Mouse (Mus musculus): ENCODE results near the gene Aldh1l1. TPM values are rescaled to one million over a fixed set of nuclear protein-coding genes. Genes with fewer than 3 reads are reported as not detected.

Aldh1l1 gene
- total RNA-seq, 1 experiment from 2014 or later, result not detected

DNA sequence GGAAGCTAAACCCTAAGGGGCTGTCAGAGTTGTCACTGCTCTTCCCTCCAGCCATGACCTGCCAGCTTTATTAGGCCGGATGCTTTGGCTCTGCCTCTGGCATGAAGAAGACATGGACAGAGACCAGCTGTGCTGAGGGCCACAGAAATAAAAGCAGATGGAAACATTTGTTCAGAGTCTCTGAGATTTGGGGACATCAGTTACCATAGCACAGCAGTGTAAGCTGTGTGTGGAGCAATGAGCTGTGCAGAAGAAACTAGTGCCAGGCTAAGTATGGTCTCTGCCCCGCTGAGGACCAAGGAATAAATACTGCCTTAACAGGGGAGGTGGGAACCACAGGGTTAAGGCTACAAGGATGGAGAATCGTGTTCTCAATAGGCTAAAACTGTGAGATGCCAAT, 50.6 kb downstream of the Aldh1l1 start:
- no peak for ATAC-seq (ENCODE audit: extremely low read depth, insufficient number of reproducible peaks, low FRiP score, poor library complexity, severe bottlenecking)

DNA sequence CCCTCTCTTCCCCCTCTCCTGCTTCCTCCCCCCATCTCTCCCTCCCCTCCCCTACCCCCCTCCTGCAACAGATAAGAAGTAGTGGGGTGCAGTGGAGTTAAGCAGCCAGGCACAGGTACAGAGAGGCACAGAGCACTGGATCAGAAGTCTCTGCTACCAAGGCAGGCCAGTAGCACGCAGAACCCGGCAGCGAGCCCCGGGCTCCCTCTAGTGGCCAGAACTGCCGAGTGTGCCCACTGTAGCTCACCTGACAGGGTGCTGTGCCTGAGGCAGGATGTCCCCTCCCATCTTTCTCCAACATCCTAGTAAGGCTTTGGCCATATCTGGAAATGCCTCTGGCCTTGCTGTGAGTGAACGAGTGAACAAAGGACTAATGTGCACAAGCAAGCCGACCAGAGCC, 51.7 kb downstream of the Aldh1l1 start:
- ATAC-seq (ENCODE audit: extremely low read depth, insufficient number of reproducible peaks, low FRiP score, poor library complexity, severe bottlenecking), result peak; percentile 23; the same call in 1 of the 2 replicates

DNA sequence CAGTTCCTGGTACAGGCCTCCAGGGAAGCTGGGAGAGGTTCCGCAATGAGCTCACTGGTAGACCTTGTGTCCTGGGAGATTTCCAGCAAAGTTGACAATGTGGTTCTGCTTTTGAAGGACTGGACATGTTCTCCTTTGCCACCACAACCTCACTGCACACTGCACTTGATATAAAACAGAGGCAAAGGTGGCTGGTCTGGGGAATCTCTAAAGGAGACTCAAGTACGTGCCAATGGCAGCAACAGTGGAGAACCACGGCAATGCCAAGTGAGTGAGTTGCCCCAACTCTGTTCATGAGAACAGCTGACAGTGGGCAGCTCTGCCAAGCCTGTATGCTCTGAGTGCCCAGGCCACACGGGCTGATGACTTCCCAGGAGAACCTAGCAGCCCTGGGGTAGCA, 53.0 kb downstream of the Aldh1l1 start:
- ATAC-seq (ENCODE audit: extremely low read depth, insufficient number of reproducible peaks, low FRiP score, poor library complexity, severe bottlenecking), result no peak

DNA sequence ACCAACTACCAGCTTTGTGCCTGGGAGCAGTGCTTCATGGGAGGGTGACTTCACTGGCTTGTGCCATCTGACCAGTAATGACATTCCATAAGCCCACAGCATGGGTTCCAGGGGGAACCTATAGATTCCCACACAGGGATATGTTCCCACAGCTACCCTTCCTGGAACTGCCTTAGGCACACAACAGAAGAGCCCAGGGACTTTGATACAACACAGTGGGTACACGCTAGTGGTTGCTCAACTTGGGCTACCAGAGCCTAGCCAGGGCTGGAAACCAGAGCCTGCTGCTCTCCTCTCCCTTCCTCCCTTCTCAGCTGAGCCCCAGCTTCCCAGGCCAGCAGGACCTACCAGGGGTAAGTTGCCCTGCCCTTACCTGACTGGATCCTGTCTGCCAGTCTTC, 54.3 kb downstream of the Aldh1l1 start:
- no peak for ATAC-seq (ENCODE audit: extremely low read depth, insufficient number of reproducible peaks, low FRiP score, poor library complexity, severe bottlenecking)

DNA sequence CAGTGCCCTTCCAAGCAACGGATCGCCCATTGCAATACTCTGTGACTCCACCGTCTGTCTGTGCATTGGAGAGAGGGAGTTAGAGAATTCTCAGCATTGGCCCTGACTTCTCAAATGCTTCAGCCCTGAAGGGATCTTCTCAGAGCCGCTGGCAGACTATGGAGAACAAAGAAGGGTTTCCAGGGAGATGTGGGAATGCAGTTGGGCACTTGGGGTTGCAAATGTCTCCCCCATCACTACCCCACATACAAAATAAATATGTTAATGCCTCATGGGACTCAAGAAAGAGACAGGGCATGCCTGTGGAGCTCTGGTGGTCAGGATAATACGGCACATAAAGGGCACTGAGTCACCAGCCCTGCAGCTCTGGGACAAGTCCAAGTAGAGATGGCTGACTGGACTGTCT, 55.1 kb downstream of the Aldh1l1 start:
- ATAC-seq (ENCODE audit: extremely low read depth, insufficient number of reproducible peaks, low FRiP score, poor library complexity, severe bottlenecking), result no peak

DNA sequence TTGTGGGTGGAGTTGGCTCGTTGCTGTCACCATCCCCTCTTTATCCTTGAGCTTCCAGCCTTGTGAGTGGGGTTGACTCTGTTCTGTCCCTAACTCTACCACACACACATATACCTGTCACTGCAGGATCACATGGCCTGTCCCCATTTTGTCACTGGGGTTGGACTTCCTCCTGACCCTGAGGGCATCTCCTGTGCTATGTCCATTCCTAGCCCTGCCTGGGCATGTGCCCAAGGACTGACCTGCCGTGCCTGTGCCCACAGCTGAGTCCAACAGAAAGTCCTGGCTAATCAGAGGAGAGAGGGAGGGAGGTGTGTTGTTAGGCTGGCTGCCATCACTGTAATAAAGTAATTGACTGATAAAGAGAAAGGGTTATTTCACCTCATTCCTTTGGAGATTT, 58.2 kb downstream of the Aldh1l1 start:
- ATAC-seq (ENCODE audit: extremely low read depth, insufficient number of reproducible peaks, low FRiP score, poor library complexity, severe bottlenecking), result no peak

DNA sequence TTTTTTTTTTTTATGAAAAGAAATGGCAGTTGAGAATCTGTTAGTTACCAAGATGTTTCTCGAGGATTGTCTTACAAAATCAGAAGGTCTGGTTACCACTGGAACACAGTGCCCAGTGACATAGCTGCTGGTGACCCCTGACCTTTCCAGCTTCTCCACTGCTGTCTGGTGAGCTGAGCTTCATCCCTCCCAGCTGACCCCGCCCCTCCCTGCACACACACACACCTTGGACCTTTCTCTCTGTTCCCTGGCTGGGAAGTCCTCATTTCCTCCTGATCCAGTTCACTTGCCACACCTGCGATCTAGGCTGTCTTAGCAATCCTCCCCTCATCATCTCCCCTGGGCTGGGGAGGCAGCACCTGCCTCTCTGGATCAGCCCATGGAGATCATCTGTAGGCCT, 60.0 kb downstream of the Aldh1l1 start:
- no peak for ATAC-seq (ENCODE audit: extremely low read depth, insufficient number of reproducible peaks, low FRiP score, poor library complexity, severe bottlenecking)

DNA sequence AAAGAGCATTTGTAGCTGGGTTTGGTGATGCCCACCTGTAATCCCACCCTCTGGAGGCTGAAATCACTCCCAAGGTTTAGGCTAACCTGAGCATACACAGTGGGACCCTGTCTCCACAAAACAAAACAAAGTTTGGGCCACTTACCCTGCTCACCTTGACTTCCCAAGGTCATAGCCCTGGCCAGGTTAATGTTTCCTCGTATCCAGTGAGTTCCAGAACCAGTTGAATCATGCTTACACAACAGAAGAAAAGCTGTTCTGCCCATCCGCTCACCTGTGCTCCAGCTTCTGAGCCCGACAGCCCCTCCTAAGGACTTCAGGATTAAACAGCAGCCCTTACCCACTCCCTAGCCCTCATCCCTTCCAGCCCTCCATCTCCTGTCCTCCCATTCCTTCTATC, 60.8 kb downstream of the Aldh1l1 start:
- ATAC-seq (ENCODE audit: extremely low read depth, insufficient number of reproducible peaks, low FRiP score, poor library complexity, severe bottlenecking), result no peak

DNA sequence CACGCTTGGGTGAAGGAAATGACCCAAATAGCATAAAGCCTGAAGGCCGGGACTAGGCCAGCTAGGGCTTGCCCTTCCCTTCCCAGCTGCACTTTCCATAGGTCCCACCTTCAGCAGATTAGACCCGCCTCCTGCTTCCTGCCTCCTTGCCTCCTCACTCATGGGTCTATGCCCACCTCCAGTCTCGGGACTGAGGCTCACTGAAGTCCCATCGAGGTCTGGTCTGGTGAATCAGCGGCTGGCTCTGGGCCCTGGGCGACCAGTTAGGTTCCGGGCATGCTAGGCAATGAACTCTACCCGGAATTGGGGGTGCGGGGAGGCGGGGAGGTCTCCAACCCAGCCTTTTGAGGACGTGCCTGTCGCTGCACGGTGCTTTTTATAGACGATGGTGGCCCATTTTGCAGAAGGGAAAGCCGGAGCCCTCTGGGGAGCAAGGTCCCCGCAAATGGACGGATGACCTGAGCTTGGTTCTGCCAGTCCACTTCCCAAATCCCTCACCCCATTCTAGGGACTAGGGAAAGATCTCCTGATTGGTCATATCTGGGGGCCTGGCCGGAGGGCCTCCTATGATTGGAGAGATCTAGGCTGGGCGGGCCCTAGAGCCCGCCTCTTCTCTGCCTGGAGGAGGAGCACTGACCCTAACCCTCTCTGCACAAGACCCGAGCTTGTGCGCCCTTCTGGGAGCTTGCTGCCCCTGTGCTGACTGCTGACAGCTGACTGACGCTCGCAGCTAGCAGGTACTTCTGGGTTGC, 64.1 kb downstream of the Aldh1l1 start:
- ATAC-seq (ENCODE audit: extremely low read depth, insufficient number of reproducible peaks, low FRiP score, poor library complexity, severe bottlenecking), result no peak

DNA sequence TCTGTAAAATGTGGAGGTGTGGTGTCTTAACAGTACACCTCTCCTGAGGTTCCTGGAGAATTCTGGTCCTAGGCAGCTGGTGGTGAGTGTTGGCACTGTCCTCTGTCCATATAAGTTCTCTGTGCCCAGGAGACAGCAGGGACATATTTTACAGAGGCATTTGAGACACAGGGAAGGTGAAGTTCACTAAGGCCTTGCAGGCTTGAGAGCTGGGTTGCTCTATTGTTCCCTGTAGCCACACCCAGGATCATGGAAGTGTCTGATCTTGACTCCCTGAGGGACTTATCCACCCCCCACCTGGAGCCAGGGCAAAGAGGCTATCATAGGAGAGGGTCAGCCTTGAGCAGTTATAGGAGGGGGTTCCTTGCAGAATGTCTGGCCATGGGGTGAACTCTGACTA, 65.0 kb downstream of the Aldh1l1 start:
- no peak for ATAC-seq (ENCODE audit: extremely low read depth, insufficient number of reproducible peaks, low FRiP score, poor library complexity, severe bottlenecking)

DNA sequence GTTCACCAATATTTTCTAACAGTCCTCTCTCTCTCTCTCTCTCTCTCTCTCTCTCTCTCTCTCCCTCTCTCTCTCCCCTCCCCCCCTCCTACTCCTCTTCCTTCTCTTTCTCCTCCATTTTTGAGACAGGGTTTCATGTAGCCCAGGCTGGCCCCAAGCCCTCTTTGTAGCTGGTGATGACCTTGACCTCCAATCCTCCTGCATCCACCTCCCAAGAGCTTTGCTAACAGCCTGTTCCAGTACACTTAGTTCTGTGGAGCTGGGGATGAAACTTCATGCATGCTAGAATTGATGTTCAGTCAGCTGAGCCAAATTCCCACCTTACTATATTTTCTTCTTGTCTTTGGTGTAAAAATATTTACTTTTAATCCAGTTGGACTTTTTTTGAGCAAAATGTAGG, 67.0 kb downstream of the Aldh1l1 start:
- ATAC-seq (ENCODE audit: extremely low read depth, insufficient number of reproducible peaks, low FRiP score, poor library complexity, severe bottlenecking), result no peak

DNA sequence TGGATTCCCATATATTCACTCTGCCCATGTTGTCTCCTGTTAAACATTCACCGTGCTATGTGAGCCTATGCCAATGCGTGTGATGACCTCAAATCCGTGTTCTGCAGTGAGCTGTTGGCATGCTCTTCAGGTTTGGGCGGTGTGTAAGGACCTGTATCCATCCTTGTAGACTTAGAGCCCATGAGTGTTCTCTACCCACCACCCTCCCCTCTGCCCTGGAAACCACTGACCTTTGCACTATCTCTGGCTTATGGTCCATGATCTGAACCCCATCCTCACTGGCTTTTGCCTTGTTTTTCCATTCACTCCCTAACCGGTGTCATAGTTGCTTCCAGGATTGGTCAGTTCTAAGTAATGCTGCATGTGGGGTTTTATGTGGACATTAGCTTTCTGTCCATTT, 67.5 kb downstream of the Aldh1l1 start:
- ATAC-seq (ENCODE audit: extremely low read depth, insufficient number of reproducible peaks, low FRiP score, poor library complexity, severe bottlenecking), result no peak

DNA sequence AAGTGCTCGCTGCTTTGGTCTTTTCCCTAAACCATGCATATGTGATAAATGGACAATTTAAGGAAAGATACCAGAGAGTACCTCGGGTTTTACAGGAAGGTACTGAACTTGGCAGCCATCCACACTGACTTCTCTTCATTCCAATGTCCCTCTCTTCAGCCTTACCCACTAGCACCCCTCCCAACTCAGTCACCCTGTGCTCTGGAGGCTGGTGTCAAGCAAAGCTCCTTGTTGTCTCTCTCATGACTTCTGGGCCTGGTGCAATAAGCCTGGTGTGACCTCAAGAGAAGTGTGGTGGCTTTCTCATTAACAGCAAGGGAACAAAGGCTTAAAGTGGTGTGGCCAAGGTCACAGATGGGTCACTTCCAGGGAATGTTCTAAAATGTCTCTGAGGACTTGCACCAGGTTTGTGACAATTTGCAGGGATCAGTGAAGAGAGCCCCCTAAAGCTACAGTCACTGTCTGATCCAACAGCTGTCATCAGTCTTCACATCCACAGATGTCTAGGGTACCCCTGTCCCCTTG, 70.4 kb downstream of the Aldh1l1 start:
- ATAC-seq (ENCODE audit: extremely low read depth, insufficient number of reproducible peaks, low FRiP score, poor library complexity, severe bottlenecking), result no peak

DNA sequence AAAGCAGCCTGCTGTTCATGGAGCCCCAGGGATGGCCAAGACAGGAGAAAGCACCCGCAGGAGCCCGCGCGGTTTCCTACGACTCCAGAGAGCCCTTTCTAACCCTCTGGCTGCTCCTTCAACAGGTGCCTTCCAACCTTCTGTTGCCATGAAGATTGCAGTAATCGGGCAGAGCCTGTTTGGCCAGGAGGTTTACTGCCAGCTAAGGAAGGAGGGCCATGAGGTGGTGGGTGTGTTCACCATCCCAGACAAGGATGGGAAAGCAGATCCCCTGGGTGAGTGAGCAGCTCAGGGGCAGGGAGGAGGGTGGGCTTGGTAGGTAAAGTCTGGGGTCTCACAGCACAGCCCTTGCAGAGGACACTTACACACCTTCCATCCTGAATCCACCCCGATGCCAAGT, 70.8 kb downstream of the Aldh1l1 start:
- ATAC-seq (ENCODE audit: extremely low read depth, insufficient number of reproducible peaks, low FRiP score, poor library complexity, severe bottlenecking), result no peak

DNA sequence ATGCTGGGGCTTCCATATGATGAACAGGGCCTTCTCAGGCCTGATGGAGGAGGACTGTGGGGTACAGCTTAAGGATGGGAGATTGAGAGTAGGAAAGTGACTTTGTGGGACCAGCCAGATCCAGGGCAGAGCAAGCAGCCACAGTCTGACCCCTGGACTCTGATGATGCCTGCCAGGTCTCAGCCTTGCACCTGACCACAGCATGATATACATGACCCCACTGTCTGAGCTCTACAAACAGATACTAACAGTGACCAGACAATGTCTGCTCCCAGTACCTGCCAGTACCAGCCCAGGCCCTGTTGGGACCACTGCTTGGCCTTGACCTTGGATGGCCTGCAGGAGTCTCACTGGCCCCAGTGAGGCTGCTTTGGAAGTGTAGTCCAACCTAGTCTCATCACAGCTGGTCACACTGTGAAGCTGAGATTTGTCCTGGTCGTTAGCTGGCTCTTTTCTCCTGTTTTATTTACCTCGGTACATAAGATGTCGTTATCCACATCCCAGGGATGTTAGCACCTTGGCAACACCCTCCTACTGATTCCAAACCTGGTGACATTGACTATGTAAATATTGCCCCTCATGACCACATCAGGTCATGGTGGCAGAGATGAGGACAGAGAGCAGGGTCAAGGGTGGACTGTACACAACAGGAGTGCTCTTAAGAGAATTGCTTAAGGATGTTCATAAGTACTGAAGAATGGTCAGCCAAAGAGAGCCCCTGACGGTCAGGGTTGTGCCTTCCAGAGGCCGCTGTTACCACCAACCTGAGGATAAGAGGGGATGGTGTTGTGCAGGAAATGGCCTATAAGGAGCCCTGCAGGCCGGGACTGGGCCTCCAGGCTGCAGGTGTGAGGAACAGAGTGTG, 71.8 kb downstream of the Aldh1l1 start:
- ATAC-seq (ENCODE audit: extremely low read depth, insufficient number of reproducible peaks, low FRiP score, poor library complexity, severe bottlenecking), result no peak

DNA sequence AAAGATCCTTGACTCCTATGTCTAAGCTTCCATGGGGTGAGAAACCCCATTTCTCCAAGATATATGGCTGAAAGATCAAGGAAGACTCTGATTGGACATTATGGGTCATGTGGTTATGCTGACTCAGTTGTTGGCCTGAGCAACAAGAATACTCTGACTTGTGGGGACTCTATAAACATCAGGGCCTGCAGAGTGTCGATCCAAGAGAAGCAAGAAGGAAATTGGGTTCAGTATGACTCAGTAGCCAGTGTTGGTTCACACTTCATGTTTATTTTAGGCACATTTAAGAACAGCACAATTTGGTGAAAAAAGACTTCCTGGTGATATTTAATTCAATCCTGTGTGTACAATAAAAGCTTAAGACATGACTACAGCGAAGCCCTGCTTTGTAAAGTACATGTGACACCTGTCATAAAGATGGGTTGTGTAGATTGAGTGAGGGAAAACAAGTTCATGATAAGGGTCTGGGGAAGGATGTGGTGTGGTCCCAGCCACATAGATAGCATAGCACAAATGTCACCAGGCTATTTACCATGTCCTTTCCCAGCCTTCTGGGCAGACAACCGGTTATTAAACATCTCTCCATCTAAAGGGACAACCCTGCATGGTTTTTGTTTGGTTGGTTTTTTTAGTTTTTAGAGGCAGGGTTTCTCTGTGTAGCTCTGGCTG, 74.3 kb downstream of the Aldh1l1 start:
- no peak for ATAC-seq (ENCODE audit: extremely low read depth, insufficient number of reproducible peaks, low FRiP score, poor library complexity, severe bottlenecking)

DNA sequence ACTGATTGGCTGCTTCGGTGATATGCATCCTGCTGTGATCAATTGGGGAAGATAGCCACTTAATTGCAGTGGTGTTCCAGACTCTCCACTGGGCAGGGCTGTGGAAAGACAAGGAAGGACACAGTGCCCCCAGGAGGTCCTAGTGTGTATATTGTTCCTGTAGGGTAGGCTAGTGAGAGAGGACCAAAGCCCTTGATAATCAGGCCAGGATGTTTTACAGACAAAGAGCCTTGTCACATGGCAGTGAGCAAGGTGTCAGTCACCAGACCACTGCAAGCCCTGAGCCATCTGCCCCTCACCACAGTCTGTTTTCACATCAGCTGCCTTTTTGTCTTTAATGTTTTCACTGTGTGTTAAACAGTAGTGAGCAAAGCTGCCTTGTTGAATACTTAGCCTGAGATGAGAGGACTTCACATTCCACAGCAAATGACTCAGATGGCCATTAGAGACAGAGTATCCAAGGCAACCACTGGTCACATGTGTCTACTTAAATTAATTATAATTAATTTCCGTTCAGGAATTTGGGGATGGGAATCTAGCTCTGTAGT, 75.1 kb downstream of the Aldh1l1 start:
- ATAC-seq (ENCODE audit: extremely low read depth, insufficient number of reproducible peaks, low FRiP score, poor library complexity, severe bottlenecking), result no peak

DNA sequence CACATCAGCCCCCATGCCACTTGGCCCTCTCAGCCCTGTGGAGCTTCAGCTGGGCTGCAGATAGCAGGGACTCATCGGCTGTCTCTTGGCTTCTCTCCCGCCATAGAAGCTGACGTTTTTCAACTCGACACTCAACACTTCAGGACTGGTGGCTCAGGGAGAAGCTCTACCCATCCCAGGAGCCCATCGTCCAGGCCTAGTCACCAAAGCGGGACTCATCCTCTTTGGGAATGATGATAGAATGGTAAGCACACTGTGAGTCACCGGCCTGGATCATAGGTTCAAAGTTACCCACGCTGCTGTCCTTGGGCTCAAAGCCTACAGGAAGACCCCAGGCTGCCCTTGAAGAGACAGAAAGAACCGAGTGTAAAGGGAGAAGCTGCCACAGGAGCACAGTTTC, 78.0 kb downstream of the Aldh1l1 start:
- ATAC-seq (ENCODE audit: extremely low read depth, insufficient number of reproducible peaks, low FRiP score, poor library complexity, severe bottlenecking), result no peak
